Comparison of ENCODE assay signal across 9 mouse cellular contexts in genomic region chr12:4972939-4973338, GRCm38 (mm10). TPM values are rescaled to one million over a fixed set of nuclear protein-coding genes. Genes with fewer than 3 reads are reported as not detected.
A peak's percentile ranks its signal among the peaks of the same experiment; 100 is the strongest.
DNase-seq lines count a peak whose midpoint lies in the region; ATAC-seq and TF ChIP-seq lines count a peak whose summit lies in the region.
"Had no signal": no experiment of that assay in that cellular context is flagged by ENCODE, and none has a peak within 500 bp of the region (broad histone marks: within the 10 kb centered on the region; RNA-seq: fewer than 3 reads in every experiment).

No protein-coding gene starts in this region.

- WGBS in intestine, embryonic 14.5 days, result 29% methylated on average over 1 of the region's 1 CpGs
- 35% methylated on average over 1 of the region's 1 CpGs for WGBS in intestine, embryonic 15.5 days

- H3K9ac ChIP-seq in intestine, embryonic 14.5 days (ENCODE audit: low read length), result no peak overlapping the region
- H3K9ac ChIP-seq in intestine, embryonic 15.5 days, result no peak overlapping the region
- H3K9ac ChIP-seq: embryonic facial prominence, embryonic 15.5 days had no signal

- H3K9me3 ChIP-seq in intestine, embryonic 14.5 days (ENCODE audit: control insufficient read depth, low read length), result no peaks in the 10 kb centered on the region
- H3K9me3 ChIP-seq in intestine, embryonic 15.5 days, result no peaks in the 10 kb centered on the region
- H3K9me3 ChIP-seq: embryonic facial prominence, embryonic 15.5 days had no signal

- no peaks in the 10 kb centered on the region for H3K27me3 ChIP-seq in intestine, embryonic 14.5 days (replicated peaks; ENCODE audit: control insufficient read depth, insufficient read depth, low read length)
- H3K27me3 ChIP-seq in intestine, embryonic 15.5 days (replicated peaks), result no peaks in the 10 kb centered on the region
- H3K27me3 ChIP-seq: embryonic facial prominence, embryonic 15.5 days had no signal

- H3K4me3 ChIP-seq in intestine, embryonic 14.5 days (ENCODE audit: low read depth, low read length), result no peak overlapping the region
- H3K4me3 ChIP-seq in intestine, embryonic 15.5 days (replicated peaks), result no peak overlapping the region
- H3K4me3 ChIP-seq in cortical plate, adult 2 months (ENCODE audit: insufficient read depth, low read length), result no peak overlapping the region
- H3K4me3 ChIP-seq: embryonic facial prominence, embryonic 15.5 days had no signal

- H3K36me3 ChIP-seq in intestine, embryonic 14.5 days (ENCODE audit: control insufficient read depth, insufficient read depth, low read length), result peaks cover 65% of the 10 kb centered on the region
- H3K36me3 ChIP-seq in intestine, embryonic 15.5 days, result 0 out of 2 replicates have a peak, but pooled peaks cover 11% of the 10 kb centered on the region

- TF ChIP-seq CTCF in cortical plate, adult 2 months (IDR thresholded peaks at IDR 0.05; ENCODE audit: extremely low read depth, insufficient read depth, low read length), result peak; percentile 46; the same call in 1 of the 2 replicates

- no peak overlapping the region for H3K4me2 ChIP-seq in intestine, embryonic 14.5 days (ENCODE audit: low read length)
- H3K4me2 ChIP-seq in intestine, embryonic 15.5 days (replicated peaks), result no peak overlapping the region
- H3K4me2 ChIP-seq: embryonic facial prominence, embryonic 15.5 days had no signal

- no peaks in the 10 kb centered on the region for H3K4me1 ChIP-seq in intestine, embryonic 14.5 days (replicated peaks; ENCODE audit: control insufficient read depth, insufficient read depth, low read length)
- no peaks in the 10 kb centered on the region for H3K4me1 ChIP-seq in intestine, embryonic 15.5 days (replicated peaks)
- no peaks in the 10 kb centered on the region for H3K4me1 ChIP-seq in cortical plate, adult 2 months (ENCODE audit: control insufficient read depth, insufficient read depth, low read length)
- H3K4me1 ChIP-seq: embryonic facial prominence, embryonic 15.5 days had no signal

- intact Hi-C loops in left cerebral cortex, postnatal 14 days (cut with DNase I), result loop anchor here (10.0 kb wide), 1 partner anchor 98 kb away; the partner anchor contains the start of gene Mfsd2b

- ATAC-seq in intestine, embryonic 14.5 days (replicated peaks; ENCODE audit: low FRiP score, low TSS enrichment, low read depth), result no peak
- no peak for ATAC-seq in intestine, embryonic 15.5 days
- peak; percentile 69 for ATAC-seq in activated CD4-positive, CD25-positive, alpha-beta regulatory T cell, adult 4 months

- no peak overlapping the region for H3K27ac ChIP-seq in intestine, embryonic 14.5 days (ENCODE audit: low read depth)
- H3K27ac ChIP-seq in intestine, embryonic 15.5 days, result no peak overlapping the region
- H3K27ac ChIP-seq in cortical plate, adult 2 months (ENCODE audit: insufficient read depth, low read length), result no peak overlapping the region
- H3K27ac ChIP-seq: embryonic facial prominence, embryonic 15.5 days had no signal

- TF ChIP-seq POLR2A in cortical plate, adult 2 months (IDR thresholded peaks at IDR 0.05; ENCODE audit: extremely low read depth, insufficient read depth, low read length), result no peak

- peak; percentile 85 for DNase-seq in intestine, embryonic 14.5 days (ENCODE audit: low spot score)
- peak; percentile 84 for DNase-seq in heart, postnatal 4 days
- DNase-seq in left cerebral cortex, postnatal 14 days (ENCODE audit: low spot score in 2 of 2), result peak; percentile 73 to 84
- peak; percentile 60 for DNase-seq in ovary, postnatal 36 days (ENCODE audit: low spot score)
- peak; percentile 75 for DNase-seq in thymus, postnatal 25 days

RNA-seq across cellular contexts. Expression of gene Atad2b, which starts 55.8 kb away (rescaled TPM):
- polyA plus RNA-seq in intestine, embryonic 14.5 days (2014; fragmentation: Nextera tagmentation; extraction: Ambion mirVana), result 15.1 and 16.5 TPM in 2 replicates
- 7.7 and 9.4 TPM in 2 replicates for polyA plus RNA-seq in intestine, embryonic 15.5 days (2015; fragmentation: Nextera tagmentation; extraction: Ambion mirVana)
- 10 to 100 TPM; 12.4 to 14.4 TPM for polyA plus RNA-seq in activated CD4-positive, CD25-positive, alpha-beta regulatory T cell, adult 4 months (2017; shearing (Covaris generic))
- polyA plus RNA-seq in cortical plate, adult 2 months (2012; rRNA removed), result 10.3 and 10.6 TPM in 2 replicates
- 10 to 100 TPM; 28.2 to 32.2 TPM for total RNA-seq in heart, postnatal 4 days (2021)
- 10 to 100 TPM; 24.6 to 24.7 TPM for total RNA-seq in left cerebral cortex, postnatal 14 days (2021)
